Mouse (Mus musculus) frontal cortex, adult (tissue): Measurements from ENCODE around the gene Hrct1.

Source experiments
- ATAC-seq: cut with Nextera tagmentation; 2 replicates; pipeline ENCODE4 v1.9.2; 2017; ENCODE audit warnings: mild to moderate bottlenecking, moderate library complexity, mixed read lengths; ENCODE audit not compliant: low TSS enrichment

Gene Hrct1

GRCm38 (mm10) chr4:43771626-43772025 lies 44.6 kb downstream of the Hrct1 start:
- ATAC-seq = no peak

GRCm38 (mm10) chr4:43772304-43772703 lies 45.3 kb downstream of the Hrct1 start:
- ATAC-seq = no peak
